Mouse (Mus musculus): ENCODE results near the gene Cacng4.

DNA sequence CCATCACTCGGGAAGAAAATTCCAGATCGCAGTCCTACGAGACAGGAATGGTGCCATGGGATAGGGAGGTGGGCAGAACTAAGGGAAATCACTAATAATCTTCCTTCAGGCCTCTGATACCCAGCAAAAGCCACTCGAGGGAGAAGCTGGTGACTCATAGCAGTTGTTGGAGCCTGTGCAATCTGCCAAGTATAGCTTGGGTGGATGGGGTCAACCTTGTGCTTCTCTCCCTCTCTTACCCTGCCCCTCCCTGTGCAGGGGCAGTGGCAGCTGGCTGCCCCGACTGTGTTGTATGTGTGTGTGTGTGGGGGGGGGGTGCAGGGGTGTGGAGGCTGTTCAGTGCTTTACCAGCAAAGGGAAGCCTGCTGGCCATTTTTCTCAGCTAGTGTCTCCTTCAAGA lies 62.9 kb downstream of the Cacng4 start:
- TF ChIP-seq CTCF (IDR thresholded peaks at IDR 0.05; ENCODE audit: low read depth) (no peak), EP300 (optimal IDR thresholded peaks at IDR 0.05) (no peak)

All from stomach, postnatal 0 days (tissue).